ENCODE assay signal across 10 mouse cellular contexts in the genomic region with DNA sequence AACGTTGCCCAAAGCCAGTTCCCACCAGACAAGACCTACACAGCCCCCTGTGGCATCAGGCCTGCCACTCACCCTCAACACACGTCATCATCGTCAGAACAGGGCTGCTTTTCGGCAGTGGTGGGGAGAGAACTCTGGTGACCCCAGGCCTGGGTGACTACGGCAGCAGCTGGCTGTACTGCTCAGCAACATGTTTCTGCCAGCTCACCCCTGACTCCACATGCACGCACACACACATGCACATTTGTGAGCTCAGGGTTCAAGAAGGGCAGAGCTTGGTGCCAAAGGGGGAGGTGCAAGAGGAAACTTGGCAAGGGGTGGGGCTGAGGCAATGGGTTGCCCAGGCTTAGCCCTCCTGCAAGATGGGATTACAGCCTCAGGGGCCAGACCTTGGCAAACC. TPM values are rescaled to one million over a fixed set of nuclear protein-coding genes. Genes with fewer than 3 reads are reported as not detected.
DNase-seq lines count a peak whose midpoint lies in the region; ATAC-seq and TF ChIP-seq lines count a peak whose summit lies in the region.
"Had no signal": no experiment of that assay in that cellular context is flagged by ENCODE, and none has a peak within 500 bp of the region (broad histone marks: within the 10 kb centered on the region; RNA-seq: fewer than 3 reads in every experiment).

No protein-coding gene starts in this region.

- H3K9ac ChIP-seq in heart, embryonic 15.5 days: no peak overlapping the region
- no peak overlapping the region for H3K9ac ChIP-seq in midbrain, embryonic 13.5 days (replicated peaks)
- no peak overlapping the region for H3K9ac ChIP-seq in midbrain, postnatal 0 days (replicated peaks; ENCODE audit: low read length, poor library complexity, severe bottlenecking)

- DNase-seq in heart, adult 11 months: no peak
- no peak for DNase-seq in midbrain, postnatal 0 days (ENCODE audit: low spot score)
- DNase-seq in thymus, postnatal 14 days: peak; percentile 13
- no peak for DNase-seq in frontal cortex, postnatal 25 days (ENCODE audit: low spot score in 2 of 2)
- DNase-seq in ovary, adult 18-20 months (ENCODE audit: low spot score): no peak
- DNase-seq: cerebellum, postnatal 25 days had no signal

- no peaks in the 10 kb centered on the region for H3K9me3 ChIP-seq in heart, embryonic 15.5 days (replicated peaks)
- H3K9me3 ChIP-seq in midbrain, embryonic 13.5 days: no peaks in the 10 kb centered on the region
- H3K9me3 ChIP-seq in midbrain, postnatal 0 days (ENCODE audit: low read length): no peaks in the 10 kb centered on the region

- ATAC-seq in heart, embryonic 15.5 days (replicated peaks; ENCODE audit: insufficient number of reproducible peaks, insufficient read depth, low FRiP score, low read depth): peak; percentile 40; the same call in 1 of the 2 replicates
- ATAC-seq in midbrain, embryonic 13.5 days: peak; percentile 11; the same call in 1 of the 2 replicates
- ATAC-seq in midbrain, postnatal 0 days (ENCODE audit: low FRiP score): no peak
- ATAC-seq in hematopoietic stem cell, adult 5-6 weeks (replicated peaks in 1 of 2; ENCODE audit: insufficient read depth in 1 of 2, low FRiP score in 2 of 2, low TSS enrichment in 1 of 2, low read depth in 1 of 2, poor library complexity in 2 of 2, severe bottlenecking in 2 of 2): peak; percentile 77 to 78
- ATAC-seq: forebrain, embryonic 14.5 days had no signal

- no peak for TF ChIP-seq CTCF in midbrain, postnatal 0 days (IDR thresholded peaks at IDR 0.05)

- 34% methylated on average over 6 of the region's 6 CpGs for WGBS in heart, embryonic 15.5 days
- WGBS in midbrain, embryonic 13.5 days: 56% methylated on average over 6 of the region's 6 CpGs
- WGBS in midbrain, postnatal 0 days: 50% methylated on average over 6 of the region's 6 CpGs

- peaks cover 8% of the 10 kb centered on the region for H3K27me3 ChIP-seq in heart, embryonic 15.5 days
- H3K27me3 ChIP-seq in midbrain, embryonic 13.5 days: peaks cover 11% of the 10 kb centered on the region
- H3K27me3 ChIP-seq in midbrain, postnatal 0 days (ENCODE audit: insufficient read depth, low read length): no peaks in the 10 kb centered on the region

- no peak overlapping the region for H3K27ac ChIP-seq in heart, embryonic 15.5 days
- no peak overlapping the region for H3K27ac ChIP-seq in midbrain, embryonic 13.5 days
- H3K27ac ChIP-seq in midbrain, postnatal 0 days (ENCODE audit: low read depth, low read length): no peak overlapping the region

- no peak overlapping the region for H3K4me2 ChIP-seq in heart, embryonic 15.5 days
- no peak overlapping the region for H3K4me2 ChIP-seq in midbrain, embryonic 13.5 days (replicated peaks)
- H3K4me2 ChIP-seq in midbrain, postnatal 0 days (ENCODE audit: low read depth, low read length, poor library complexity, severe bottlenecking): no peak overlapping the region

- H3K36me3 ChIP-seq in heart, embryonic 15.5 days: no peaks in the 10 kb centered on the region
- no peaks in the 10 kb centered on the region for H3K36me3 ChIP-seq in midbrain, embryonic 13.5 days
- no peaks in the 10 kb centered on the region for H3K36me3 ChIP-seq in midbrain, postnatal 0 days (ENCODE audit: insufficient read depth, low read length)

- H3K4me1 ChIP-seq in heart, embryonic 15.5 days (replicated peaks): peaks cover 14% of the 10 kb centered on the region
- peaks cover 1% of the 10 kb centered on the region; the same call in 1 of the 2 replicates for H3K4me1 ChIP-seq in midbrain, embryonic 13.5 days (replicated peaks)
- H3K4me1 ChIP-seq in midbrain, postnatal 0 days (ENCODE audit: insufficient read depth, low read length): no peaks in the 10 kb centered on the region

- H3K4me3 ChIP-seq in heart, embryonic 15.5 days: no peak overlapping the region
- no peak overlapping the region for H3K4me3 ChIP-seq in midbrain, embryonic 13.5 days (replicated peaks)
- no peak overlapping the region for H3K4me3 ChIP-seq in midbrain, postnatal 0 days (ENCODE audit: low read depth, low read length)

RNA-seq across cellular contexts. Expression of a gene that starts 32.4 kb away (rescaled TPM):
- 2.6 and 4.4 TPM in 2 replicates for polyA plus RNA-seq in heart, embryonic 15.5 days (2015; fragmentation: Nextera tagmentation; extraction: Ambion mirVana)
- polyA plus RNA-seq in midbrain, embryonic 13.5 days (2015; fragmentation: Nextera tagmentation; extraction: Ambion mirVana): 2.5 and 2.9 TPM in 2 replicates
- 6.7 and 19.8 TPM in 2 replicates for total RNA-seq in midbrain, postnatal 0 days (2014; rRNA removed)
- polyA plus RNA-seq in midbrain, postnatal 0 days (2015; fragmentation: Nextera tagmentation; extraction: Ambion mirVana): 8.0 and 8.5 TPM in 2 replicates
- total RNA-seq in hematopoietic stem cell, adult 5-6 weeks (2017): 0.25 and 0.63 TPM in 2 replicates

RNA-seq across cellular contexts. Expression of a gene that starts 55.5 kb away (rescaled TPM):
- 20.4 and 25.0 TPM in 2 replicates for polyA plus RNA-seq in heart, embryonic 15.5 days (2015; fragmentation: Nextera tagmentation; extraction: Ambion mirVana)
- 18.3 and 20.5 TPM in 2 replicates for polyA plus RNA-seq in midbrain, embryonic 13.5 days (2015; fragmentation: Nextera tagmentation; extraction: Ambion mirVana)
- 27.1 and 28.3 TPM in 2 replicates for total RNA-seq in midbrain, postnatal 0 days (2014; rRNA removed)
- 16.4 and 17.0 TPM in 2 replicates for polyA plus RNA-seq in midbrain, postnatal 0 days (2015; fragmentation: Nextera tagmentation; extraction: Ambion mirVana)
- 41.1 and 44.8 TPM in 2 replicates for total RNA-seq in hematopoietic stem cell, adult 5-6 weeks (2017)
